Mouse (Mus musculus) sigmoid colon, adult 10 weeks (tissue): ENCODE measurements around the gene Alpk3. TPM values are rescaled to one million over a fixed set of nuclear protein-coding genes. Genes with fewer than 3 reads are reported as not detected.

ENCODE experiments used
- polyA plus RNA-seq: library from polyadenylated mRNA; stranded (reverse); fragments of 350-450 nt; fragmentation: Illumina TruSeq; extraction: RNeasy Lipid Tissue Mini Kit (QIAGEN cat#74804); gene quantifications from one replicate; pipeline ENCODE4 v1.2.3, GENCODE M21; 2014; ENCODE audit warnings: low read depth, low replicate concordance

Alpk3 gene
- polyA plus RNA-seq = not detected

GRCm38 (mm10) chr7:81057471-81057870, at the start of gene Alpk3:
Gene Alpk3 (plus strand): TSS chr7:81057600.

GRCm38 (mm10) chr7:81114555-81114954, 57.2 kb downstream of the Alpk3 start, which contains the start of gene Slc28a1:
Gene Slc28a1 (plus strand): TSS chr7:81114799.

Other genes with a start within 250 kb of the Alpk3 start
- 130 TPM for gene Iqgap1, start 231.6 kb upstream of the Alpk3 start, polyA plus RNA-seq
- 0.57 TPM for gene Zscan2, start 196.7 kb upstream of the Alpk3 start, polyA plus RNA-seq
- 13.6 TPM for gene Wdr73, start 156.3 kb upstream of the Alpk3 start, polyA plus RNA-seq
- not detected for gene Nmb, start 152.5 kb upstream of the Alpk3 start, polyA plus RNA-seq
- gene Sec11a, start 109.8 kb upstream of the Alpk3 start, polyA plus RNA-seq = 143 TPM
- 9.4 TPM for gene Zfp592, start 63.9 kb upstream of the Alpk3 start, polyA plus RNA-seq
- gene Slc28a1, start 57.2 kb downstream of the Alpk3 start, polyA plus RNA-seq = not detected
- 28.6 TPM for gene Pde8a, start 156.0 kb downstream of the Alpk3 start, polyA plus RNA-seq